Mouse (Mus musculus): Measurements from ENCODE around the gene Cpxm1.

DNA sequence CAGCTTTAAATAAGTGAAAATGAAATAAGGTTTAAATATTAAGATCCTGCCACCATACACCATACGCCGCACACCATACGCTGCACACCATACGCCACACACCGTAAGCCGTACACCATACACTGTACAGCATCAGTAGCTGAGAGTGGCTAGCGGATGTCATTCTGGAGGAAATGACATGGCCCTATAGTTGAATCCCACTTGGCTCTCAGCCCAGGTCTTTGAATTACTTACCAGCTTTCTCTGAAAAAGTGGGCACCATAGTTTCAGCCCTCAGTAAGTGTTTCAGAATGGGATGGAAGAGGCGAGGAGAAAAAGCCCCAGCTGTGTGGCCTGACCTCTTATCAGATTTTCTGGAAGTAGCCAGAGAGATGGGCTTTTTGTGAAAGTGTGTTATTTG lies 44.0 kb downstream of the Cpxm1 start:
- TF ChIP-seq POLR2A (IDR thresholded peaks at IDR 0.05; ENCODE audit: control insufficient read depth, low read depth, low read length): no peak
- TF ChIP-seq CTCF (IDR thresholded peaks at IDR 0.05; ENCODE audit: control insufficient read depth, insufficient read depth, insufficient replicate concordance, low read depth, low read length): no peak

Measured in testis, adult 2 months (tissue).